ENCODE assay signal across 10 mouse cellular contexts in the genomic region with DNA sequence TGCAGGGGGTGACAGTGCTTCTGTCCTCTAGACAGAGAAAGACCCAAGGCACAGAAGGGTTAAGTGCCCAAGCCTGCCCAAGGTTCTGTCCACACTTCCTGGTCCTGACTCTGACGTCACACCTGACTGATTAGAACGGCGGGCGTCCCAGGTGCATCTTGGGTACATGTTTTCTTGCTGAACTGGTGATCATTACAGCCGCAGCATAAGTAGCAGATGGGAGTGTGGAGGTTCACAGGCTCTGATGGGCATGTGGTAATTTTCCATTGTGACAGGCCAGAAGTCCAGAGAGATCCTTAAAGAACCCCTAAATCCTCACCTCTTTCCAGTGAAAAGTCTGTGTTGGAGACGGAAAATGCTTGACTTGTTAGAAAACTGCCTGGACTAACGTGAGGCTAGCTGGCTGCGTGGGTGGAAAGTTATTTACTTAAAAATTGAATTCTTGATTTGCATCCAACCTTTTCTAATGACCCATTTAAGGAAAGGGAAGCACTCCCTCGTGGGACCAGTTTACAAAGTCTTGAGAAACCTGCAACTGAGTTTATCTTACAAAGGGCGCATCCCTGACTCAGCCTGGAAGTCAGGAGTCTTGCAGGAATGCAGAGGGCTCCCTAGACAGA. TPM values are rescaled to one million over a fixed set of nuclear protein-coding genes. Genes with fewer than 3 reads are reported as not detected.
DNase-seq lines count a peak whose midpoint lies in the region; ATAC-seq and TF ChIP-seq lines count a peak whose summit lies in the region.
"Had no signal": no experiment of that assay in that cellular context is flagged by ENCODE, and none has a peak within 500 bp of the region (broad histone marks: within the 10 kb centered on the region; RNA-seq: fewer than 3 reads in every experiment).

No protein-coding gene starts in this region.

- H3K27ac ChIP-seq in heart, postnatal 0 days (ENCODE audit: low read depth) = peak overlapping the region; percentile 68
- peak overlapping the region; percentile 50 for H3K27ac ChIP-seq in lung, embryonic 16.5 days (ENCODE audit: low read length)

- H3K9ac ChIP-seq in heart, postnatal 0 days (replicated peaks; ENCODE audit: low read depth, low read length) = no peak overlapping the region
- H3K9ac ChIP-seq in lung, embryonic 16.5 days (ENCODE audit: low read length) = no peak overlapping the region

- H3K4me1 ChIP-seq in heart, postnatal 0 days (ENCODE audit: control insufficient read depth, insufficient read depth) = peaks cover 20% of the 10 kb centered on the region
- H3K4me1 ChIP-seq in lung, embryonic 16.5 days (replicated peaks; ENCODE audit: control insufficient read depth, insufficient read depth, low read length) = peaks cover 23% of the 10 kb centered on the region

- ATAC-seq in heart, postnatal 0 days (ENCODE audit: insufficient read depth, low read depth) = peak; percentile 67
- 0 out of 2 replicates have a peak, but pooled peaks have one; percentile 27 for ATAC-seq in lung, embryonic 16.5 days (ENCODE audit: low read depth)
- no peak for ATAC-seq in erythroid progenitor cell, adult 5-6 weeks (replicated peaks; ENCODE audit: low FRiP score, poor library complexity, severe bottlenecking)
- ATAC-seq: CD4-positive, CD25-positive, alpha-beta regulatory T cell, adult 4 months had no signal

- no peaks in the 10 kb centered on the region for H3K36me3 ChIP-seq in heart, postnatal 0 days (replicated peaks; ENCODE audit: control insufficient read depth, insufficient read depth, low read length)
- no peaks in the 10 kb centered on the region for H3K36me3 ChIP-seq in lung, embryonic 16.5 days (ENCODE audit: control insufficient read depth, insufficient read depth, low read length)

- no peak for TF ChIP-seq CTCF in heart, postnatal 0 days (IDR thresholded peaks at IDR 0.05; ENCODE audit: low read depth)

- peak; percentile 20 for DNase-seq in cerebellum, adult 11-12 months
- DNase-seq in cerebellum, postnatal 4 days (ENCODE audit: low spot score in 2 of 2) = no peak
- DNase-seq in Muller cell, postnatal 12 days (ENCODE audit: inconsistent ontology term) = peak; percentile 81
- DNase-seq in heart, postnatal 0 days (ENCODE audit: low spot score) = peak; percentile 64
- DNase-seq in retina, postnatal 1 day = no peak
- DNase-seq in right cerebral cortex, postnatal 10 days (ENCODE audit: low spot score in 2 of 2) = no peak

- WGBS in heart, postnatal 0 days = 20% methylated on average over 10 of the region's 10 CpGs
- 26% methylated on average over 10 of the region's 10 CpGs for WGBS in lung, embryonic 16.5 days

- H3K9me3 ChIP-seq in heart, postnatal 0 days (replicated peaks; ENCODE audit: control insufficient read depth, low read length) = no peaks in the 10 kb centered on the region
- H3K9me3 ChIP-seq in lung, embryonic 16.5 days (ENCODE audit: control insufficient read depth, low read length) = no peaks in the 10 kb centered on the region

- H3K4me2 ChIP-seq in heart, postnatal 0 days (ENCODE audit: low read depth, low read length) = 0 out of 2 replicates have a peak overlapping the region, but pooled peaks have one; percentile 2
- no peak overlapping the region for H3K4me2 ChIP-seq in lung, embryonic 16.5 days (ENCODE audit: low read depth, low read length)

- H3K4me3 ChIP-seq in heart, postnatal 0 days (ENCODE audit: low read depth, low read length) = no peak overlapping the region
- no peak overlapping the region for H3K4me3 ChIP-seq in lung, embryonic 16.5 days (ENCODE audit: low read length)

- no peaks in the 10 kb centered on the region for H3K27me3 ChIP-seq in heart, postnatal 0 days (ENCODE audit: control insufficient read depth, insufficient read depth, low read length)
- H3K27me3 ChIP-seq in lung, embryonic 16.5 days (ENCODE audit: control insufficient read depth, insufficient read depth, low read depth, low read length) = no peaks in the 10 kb centered on the region

- TF ChIP-seq EP300 in heart, postnatal 0 days (IDR thresholded peaks at IDR 0.05; ENCODE audit: low read depth) = no peak

RNA-seq across cellular contexts. Expression of a gene that starts 20.4 kb away (rescaled TPM):
- not detected in 2 replicates for total RNA-seq in heart, postnatal 0 days (2014; rRNA removed; ENCODE audit: low replicate concordance)
- polyA plus RNA-seq in heart, postnatal 0 days (2015; fragmentation: Nextera tagmentation; extraction: Ambion mirVana) = not detected in 2 replicates
- polyA plus RNA-seq in lung, embryonic 16.5 days (2015; fragmentation: Nextera tagmentation; extraction: Ambion mirVana) = not detected in 2 replicates
- total RNA-seq in erythroid progenitor cell, adult 5-6 weeks (2015; ENCODE audit: low replicate concordance) = not detected in 2 replicates
- total RNA-seq in erythroid progenitor cell, adult 5-6 weeks (2017; ENCODE audit: low replicate concordance) = not detected in 2 replicates
- polyA plus RNA-seq: CD4-positive, CD25-positive, alpha-beta regulatory T cell, adult 4 months; large intestine, adult 2 months had no signal

Comparison
In these comparisons a context has a peak if more than half of its experiments do, and no peak if none do; other contexts are left out.
1. DNase-seq: peak in cerebellum, adult 11-12 months (single experiment), Muller cell, postnatal 12 days (single experiment) and heart, postnatal 0 days (single experiment); none in cerebellum, postnatal 4 days (0 of 2), retina, postnatal 1 day (single experiment) and right cerebral cortex, postnatal 10 days (0 of 2).